Mouse (Mus musculus) lung, adult 2 months (tissue): ENCODE results near the gene Galnt15. TPM values are rescaled to one million over a fixed set of nuclear protein-coding genes. Genes with fewer than 3 reads are reported as not detected.

Source experiments
- DNase-seq: peaks from one replicate; pipeline ENCODE4 v3.0.0; 2022
- H3K4me1 ChIP-seq: fragments of 200-500 bp; 2 replicates; pipeline ENCODE4 v1.6.1; 2011; ENCODE audit warnings: low read length; ENCODE audit not compliant: control insufficient read depth, insufficient read depth
- H3K4me3 ChIP-seq: fragments of 200-500 bp; replicated peaks from 2 replicates; pipeline ENCODE3; 2011; ENCODE audit warnings: low read depth, mild to moderate bottlenecking, control low read depth, low read length; ENCODE audit errors: extremely low read depth
- CTCF ChIP-seq: fragments of 200-500 bp; IDR thresholded peaks from 2 replicates; pipeline ENCODE4 v1.5.1; 2011; ENCODE audit warnings: mild to moderate bottlenecking, low read length, control low read depth; ENCODE audit not compliant: insufficient read depth
- POLR2A ChIP-seq: fragments of 200-500 bp; IDR thresholded peaks from 2 replicates; pipeline ENCODE4 v1.6.1; 2011; ENCODE audit warnings: low read depth, mild to moderate bottlenecking, control low read depth, low read length, borderline replicate concordance; ENCODE audit errors: extremely low read depth
- WGBS: fragments of 180-500 bp; shearing (Covaris S2); methylation state at CpG from one replicate; pipeline ENCODE4 v1.1.7; 2018; 5-methylcytosine and 5-hydroxymethylcytosine counted together
- polyA plus RNA-seq: library from polyadenylated mRNA; depleted of rRNA; stranded (reverse); fragments of >200 nt; gene quantifications from 2 replicates; pipeline ENCODE4 v1.2.3, GENCODE M21; 2012; rRNA removed

The Galnt15 gene
- 9.3 and 10.8 TPM in 2 replicates for polyA plus RNA-seq

DNA sequence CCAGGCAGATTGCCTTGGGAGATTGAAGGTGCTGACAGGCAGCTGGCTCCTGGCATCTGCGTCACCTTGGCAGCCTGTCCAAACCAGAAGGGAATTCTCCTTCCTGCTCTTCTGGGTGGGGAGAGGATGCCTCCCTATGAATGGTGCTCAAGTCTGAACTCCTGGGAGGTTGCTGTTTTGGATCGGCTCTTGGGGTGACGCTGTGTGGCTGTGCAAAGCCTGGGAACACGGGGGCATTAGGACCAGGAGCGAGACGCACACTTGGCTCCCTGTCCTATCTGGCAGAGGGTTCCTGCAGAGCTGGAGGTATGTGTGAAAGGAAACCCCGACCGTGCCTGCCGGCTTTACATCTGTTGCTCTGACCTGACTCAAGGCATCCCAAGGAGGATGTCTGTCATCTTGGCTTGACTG, at the start of gene Galnt15:
Gene Galnt15 (plus strand): TSS at position 309 of the 411 bp plus-strand sequence.
- Histone ChIP-seq H3K4me1 (no peaks in the 10 kb centered on the region; the same call in none of the 2 replicates), H3K4me3 (peak within 1 kb of the TSS; percentile 54)
- no peak for DNase-seq
- TF ChIP-seq CTCF: no peak
- TF ChIP-seq POLR2A: peak; percentile 39; the same call in 1 of the 2 replicates
- WGBS: 10% methylated on average over 9 of the region's 9 CpGs

DNA sequence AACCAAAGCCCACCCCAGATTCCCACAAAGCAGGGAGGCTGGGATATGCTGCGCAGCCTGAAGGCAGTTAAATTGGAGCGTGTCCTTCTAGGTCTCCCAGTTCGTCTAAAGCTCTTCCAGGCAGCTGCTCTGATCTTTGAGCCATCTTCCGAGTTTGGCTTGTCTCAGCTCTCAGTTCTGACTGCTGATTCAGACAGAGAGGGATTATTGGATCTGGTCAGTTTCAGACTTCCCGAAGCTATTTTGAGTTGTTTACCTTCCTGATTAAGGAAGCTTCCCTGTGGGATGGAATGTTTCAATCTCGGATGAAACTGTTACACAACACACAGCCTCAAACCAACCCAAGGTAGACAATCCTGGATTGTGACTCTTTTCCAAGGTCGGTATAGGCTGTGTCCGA, 34.8 kb upstream of the Galnt15 start:
- no peak for TF ChIP-seq CTCF
- 28% methylated on average over 8 of the region's 8 CpGs for WGBS
- Histone ChIP-seq H3K4me3 (no peak overlapping the region), H3K4me1 (no peaks in the 10 kb centered on the region)
- no peak for DNase-seq

DNA sequence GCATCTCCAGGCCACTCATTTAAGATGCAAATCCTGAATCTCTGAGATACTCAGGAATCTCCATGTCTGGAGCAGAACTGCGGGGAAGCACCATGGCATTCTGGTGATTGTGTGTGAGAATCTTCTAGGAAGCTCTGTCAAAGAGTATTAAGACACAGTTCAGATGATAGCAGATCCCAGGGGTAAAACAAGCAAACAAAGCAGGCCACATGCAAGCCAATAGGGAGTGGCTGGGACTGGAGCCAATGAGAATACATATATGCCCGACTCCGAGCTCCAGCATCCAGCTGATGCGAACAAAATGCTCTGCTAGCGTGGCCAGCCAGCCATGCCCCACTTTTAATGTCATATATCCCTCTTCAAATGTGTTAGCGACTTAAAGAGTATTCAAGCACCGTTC, 27.8 kb upstream of the Galnt15 start:
- Histone ChIP-seq H3K4me1 (no peaks in the 10 kb centered on the region), H3K4me3 (no peak overlapping the region)
- DNase-seq: no peak
- WGBS: 73% methylated on average over 7 of the region's 7 CpGs
- TF ChIP-seq CTCF (no peak), POLR2A (no peak)

DNA sequence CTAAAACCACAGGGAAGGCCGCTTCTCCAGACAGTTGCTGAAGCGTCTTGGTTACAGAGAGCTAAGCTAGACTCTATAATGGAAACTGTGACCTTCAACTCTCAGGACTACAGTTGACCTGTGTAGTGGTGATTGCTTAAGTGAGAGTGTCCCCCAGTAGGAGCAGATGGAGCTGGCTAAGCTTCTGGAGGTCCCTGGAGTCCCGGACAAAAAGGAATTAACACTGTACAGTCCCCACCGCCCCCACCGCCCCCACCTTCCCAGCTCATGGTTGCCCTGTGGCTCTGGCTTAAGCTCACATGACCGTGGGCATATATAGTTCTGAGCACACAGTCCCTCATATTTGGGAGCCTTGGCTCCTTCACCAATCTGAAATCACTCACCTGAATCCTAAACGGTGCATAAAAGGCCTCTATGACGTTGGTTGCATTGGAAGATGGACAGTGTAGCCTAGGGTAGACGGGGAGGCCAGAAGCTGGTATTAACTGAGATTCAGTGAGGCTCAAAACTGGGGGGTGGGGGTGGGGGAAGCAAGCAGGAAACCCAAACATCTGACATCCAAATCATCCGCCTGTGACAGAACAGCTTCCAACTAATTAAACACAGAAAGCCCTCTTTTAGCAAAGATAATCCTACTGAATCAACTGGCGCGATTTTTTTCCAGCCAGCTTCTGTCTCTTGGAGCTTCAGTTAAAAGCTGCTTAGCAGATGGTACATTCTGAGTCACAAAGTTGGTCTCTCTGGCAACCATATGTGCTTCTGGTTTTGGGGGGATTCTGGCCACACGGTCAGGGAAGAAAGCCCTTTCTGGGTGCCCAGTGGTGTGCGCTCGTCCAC, 26.1 kb upstream of the Galnt15 start:
- Histone ChIP-seq H3K4me3 (no peak overlapping the region), H3K4me1 (no peaks in the 10 kb centered on the region)
- no peak for TF ChIP-seq CTCF
- no peak for TF ChIP-seq POLR2A
- WGBS: 83% methylated on average over 15 of the region's 15 CpGs
- DNase-seq: no peak

DNA sequence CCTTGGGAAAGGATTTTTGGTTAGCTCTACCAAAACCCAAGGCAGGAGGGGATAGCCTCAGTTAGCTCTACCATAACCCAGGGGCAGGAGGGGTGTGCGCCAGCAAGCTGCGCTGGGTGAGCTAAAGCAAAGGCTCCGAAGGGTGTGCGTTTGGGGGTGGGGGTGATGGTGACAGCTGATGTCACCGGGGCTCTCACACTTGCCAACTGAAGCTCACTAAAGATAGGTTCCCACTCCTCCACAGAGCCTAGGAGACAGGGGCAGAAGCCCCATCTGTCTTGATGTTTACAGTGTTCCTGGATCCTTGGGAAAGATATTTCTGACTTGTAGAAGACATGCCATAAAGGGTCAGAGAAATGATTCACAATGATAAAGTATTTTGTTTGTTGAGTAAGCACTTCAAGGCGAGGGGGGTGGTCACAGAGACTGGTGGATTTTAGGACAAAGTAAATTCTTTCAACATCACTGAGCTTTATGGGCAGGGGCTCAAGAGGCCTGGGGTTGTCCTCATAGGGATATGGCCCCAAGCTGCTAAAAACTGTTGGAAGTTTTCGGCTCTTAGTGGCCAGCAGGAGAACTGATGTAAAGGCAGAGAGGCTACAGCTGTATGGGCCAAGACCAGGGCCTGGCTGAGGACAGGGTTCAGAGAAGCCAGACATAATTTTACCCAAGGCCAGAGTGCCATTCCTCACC, 24.7 kb upstream of the Galnt15 start:
- WGBS: 66% methylated on average over 7 of the region's 7 CpGs
- Histone ChIP-seq H3K4me3 (no peak overlapping the region), H3K4me1 (no peaks in the 10 kb centered on the region)
- TF ChIP-seq CTCF (no peak), POLR2A (no peak)
- no peak for DNase-seq

DNA sequence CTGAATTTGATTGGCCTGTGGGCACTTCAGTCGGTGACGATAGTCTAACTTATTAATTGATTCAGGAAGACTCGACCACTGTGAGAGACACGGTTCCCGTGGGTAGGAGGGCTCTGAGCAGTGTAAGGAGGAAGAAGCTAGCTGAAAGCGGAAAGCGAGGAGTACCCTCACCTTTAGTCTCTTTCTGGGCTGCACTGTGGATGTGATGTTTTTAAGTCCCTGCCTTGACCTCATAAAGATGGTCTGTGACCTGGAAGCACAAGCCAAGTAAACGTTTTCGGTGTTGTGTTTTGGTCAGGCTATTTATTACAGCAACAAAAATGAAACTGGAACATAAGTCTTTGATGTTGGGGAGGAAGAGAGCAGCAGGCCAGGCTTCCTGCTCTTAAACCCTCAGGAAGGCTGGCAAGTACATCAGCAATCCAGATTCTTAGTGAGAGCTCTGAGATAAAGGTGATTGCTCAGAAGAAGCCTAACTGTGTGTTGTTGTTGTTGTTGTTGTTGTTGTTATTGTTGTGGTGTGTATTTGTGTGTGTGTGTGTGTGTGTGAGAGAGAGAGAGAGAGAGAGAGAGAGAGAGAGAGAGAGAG, 23.0 kb upstream of the Galnt15 start:
- 41% methylated on average over 9 of the region's 9 CpGs for WGBS
- Histone ChIP-seq H3K4me3 (no peak overlapping the region), H3K4me1 (no peaks in the 10 kb centered on the region)
- TF ChIP-seq POLR2A: no peak
- no peak for TF ChIP-seq CTCF
- no peak for DNase-seq

DNA sequence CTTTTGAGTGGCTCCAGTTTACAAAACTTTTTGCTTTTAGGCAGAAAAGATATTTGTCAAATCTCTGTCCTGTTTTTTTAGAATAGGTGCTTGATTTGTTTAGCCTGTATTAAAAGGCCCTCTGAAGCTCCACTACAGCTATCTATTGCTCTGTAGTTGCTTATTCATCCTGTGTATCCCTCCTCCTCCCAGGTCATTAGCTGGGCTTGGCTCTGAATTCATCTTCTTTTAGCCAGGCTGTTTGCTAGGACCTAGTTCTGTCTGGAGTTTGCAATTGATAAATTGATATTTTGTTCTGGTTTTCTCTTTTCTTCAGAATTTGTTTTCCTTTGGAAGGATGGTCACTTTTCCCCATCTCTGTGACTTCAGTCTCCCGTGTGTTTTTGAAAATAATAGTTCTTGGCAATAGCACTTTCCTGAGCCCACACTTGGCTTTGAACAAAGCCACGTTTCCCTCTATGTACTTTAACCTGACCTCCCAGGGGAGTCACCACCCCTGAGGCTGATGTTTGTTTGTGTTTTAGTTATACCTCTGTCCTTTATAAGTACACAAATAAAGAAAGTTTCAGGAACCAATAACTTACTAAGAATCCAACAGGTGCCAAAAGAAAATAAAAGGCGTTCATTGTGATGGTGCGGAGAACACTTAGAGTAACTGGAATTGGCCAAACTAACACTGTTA, 21.0 kb upstream of the Galnt15 start:
- H3K4me3 ChIP-seq: no peak overlapping the region
- 69% methylated on average over 4 of the region's 4 CpGs for WGBS
- TF ChIP-seq POLR2A (no peak), CTCF (no peak)
- no peaks in the 10 kb centered on the region for H3K4me1 ChIP-seq
- no peak for DNase-seq

DNA sequence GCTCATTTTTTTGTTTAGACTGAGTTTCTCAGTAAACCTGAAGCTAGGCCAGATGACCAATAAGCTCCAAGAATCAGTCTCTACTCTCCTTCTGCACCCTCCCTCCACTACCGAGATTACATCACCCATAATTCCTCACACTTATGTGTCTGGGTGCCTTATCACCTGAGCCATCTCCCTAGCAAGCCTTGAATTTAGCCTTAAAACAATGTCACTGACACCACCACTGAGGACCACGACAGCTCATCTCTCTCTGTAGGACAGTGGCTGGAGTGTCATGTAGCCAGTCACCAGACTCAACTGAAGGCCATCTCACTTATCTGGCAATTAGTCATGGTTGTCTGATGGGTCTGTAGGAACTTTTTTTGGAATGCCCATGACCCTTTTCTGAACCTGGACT, 19.1 kb upstream of the Galnt15 start:
- WGBS: 75% methylated on average over 2 of the region's 2 CpGs
- H3K4me1 ChIP-seq: peaks cover 5% of the 10 kb centered on the region
- TF ChIP-seq CTCF (no peak), POLR2A (no peak)
- no peak for DNase-seq
- H3K4me3 ChIP-seq: no peak overlapping the region
